32 mouse cellular contexts compared by ENCODE assay signal in genomic region chr17:34557411-34557810, GRCm38 (mm10). TPM values are rescaled to one million over a fixed set of nuclear protein-coding genes. Genes with fewer than 3 reads are reported as not detected.
A peak's percentile ranks its signal among the peaks of the same experiment; 100 is the strongest.
DNase-seq lines count a peak whose midpoint lies in the region; ATAC-seq and TF ChIP-seq lines count a peak whose summit lies in the region.
"Had no signal": no experiment of that assay in that cellular context is flagged by ENCODE, and none has a peak within 500 bp of the region (broad histone marks: within the 10 kb centered on the region; RNA-seq: fewer than 3 reads in every experiment).

No protein-coding gene starts in this region.

- H3K36me3 ChIP-seq in heart, adult 2 months (ENCODE audit: control insufficient read depth, insufficient read depth, low read length), result no peaks in the 10 kb centered on the region
- no peaks in the 10 kb centered on the region for H3K36me3 ChIP-seq in kidney, embryonic 15.5 days
- H3K36me3 ChIP-seq in macrophage (ENCODE audit: inconsistent target), result no peaks in the 10 kb centered on the region
- H3K36me3 ChIP-seq: forebrain, embryonic 10.5 days; G1E; heart, embryonic 10.5 days; hindbrain, embryonic 12.5 days; hindbrain, embryonic 15.5 days had no signal

- no peak for TF ChIP-seq EP300 in heart, adult 2 months (IDR thresholded peaks at IDR 0.05; ENCODE audit: insufficient read depth, low read depth, low read length)

- TF ChIP-seq CTCF in heart, adult 2 months (IDR thresholded peaks at IDR 0.05), result no peak

- 71% methylated on average over 11 of the region's 11 CpGs for WGBS in heart, adult 2 months
- 38% methylated on average over 11 of the region's 11 CpGs for WGBS in kidney, embryonic 15.5 days
- WGBS in macrophage (ENCODE audit: missing documents), result 90% methylated on average over 10 of the region's 11 CpGs

- peak; percentile 11 for DNase-seq in gastrocnemius, adult 18-20 months (ENCODE audit: low spot score)
- no peak for DNase-seq in gastrocnemius, postnatal 25 days
- no peak for DNase-seq in heart, adult 2 months
- DNase-seq in heart, postnatal 25 days (ENCODE audit: low spot score), result no peak
- no peak for DNase-seq in kidney, adult 18-20 months
- DNase-seq: adrenal gland, adult 8-10 months; adrenal gland, postnatal 25 days; B cell, adult 2 months; cerebellum, adult 18-20 months; cerebellum, adult 9-10 months; cerebellum, postnatal 14 days; gastrocnemius, postnatal 10 days; heart, adult 18-20 months; heart, postnatal 10 days had no signal

- H3K4me2 ChIP-seq in kidney, embryonic 15.5 days, result no peak overlapping the region
- H3K4me2 ChIP-seq: forebrain, embryonic 13.5 days; hindbrain, embryonic 12.5 days; hindbrain, embryonic 15.5 days had no signal

- TF ChIP-seq POLR2A in heart, adult 2 months (IDR thresholded peaks at IDR 0.05; ENCODE audit: insufficient read depth, low read depth, low read length), result no peak

- H3K4me3 ChIP-seq in heart, adult 2 months, result no peak overlapping the region
- H3K4me3 ChIP-seq in kidney, embryonic 15.5 days (replicated peaks), result no peak overlapping the region
- no peak overlapping the region for H3K4me3 ChIP-seq in macrophage (ENCODE audit: inconsistent target)
- H3K4me3 ChIP-seq: forebrain, embryonic 10.5 days; forebrain, embryonic 13.5 days; heart, embryonic 10.5 days; hindbrain, embryonic 12.5 days; hindbrain, embryonic 15.5 days had no signal

- no peaks in the 10 kb centered on the region for H3K79me2 ChIP-seq in heart, adult 2 months (replicated peaks; ENCODE audit: control insufficient read depth, insufficient read depth, low read length)
- no peaks in the 10 kb centered on the region for H3K79me2 ChIP-seq in macrophage (ENCODE audit: inconsistent target)

- ATAC-seq in kidney, embryonic 15.5 days (replicated peaks; ENCODE audit: low FRiP score), result no peak
- ATAC-seq: forebrain, embryonic 13.5 days; forebrain, embryonic 16.5 days; intestine, postnatal 0 days; Patski had no signal

- peak overlapping the region; percentile 20 for H3K27ac ChIP-seq in heart, adult 2 months
- H3K27ac ChIP-seq in kidney, embryonic 15.5 days, result peak overlapping the region; percentile 30; the same call in 1 of the 2 replicates
- H3K27ac ChIP-seq in macrophage, result peak overlapping the region; percentile 71
- H3K27ac ChIP-seq: forebrain, embryonic 10.5 days; forebrain, embryonic 13.5 days; heart, embryonic 10.5 days; hindbrain, embryonic 12.5 days; hindbrain, embryonic 15.5 days had no signal

- peaks cover 5% of the 10 kb centered on the region for H3K4me1 ChIP-seq in heart, adult 2 months (ENCODE audit: control insufficient read depth, insufficient read depth, low read length)
- peaks cover 4% of the 10 kb centered on the region; the same call in 1 of the 2 replicates for H3K4me1 ChIP-seq in kidney, embryonic 15.5 days
- H3K4me1 ChIP-seq: forebrain, embryonic 13.5 days; hindbrain, embryonic 15.5 days had no signal

- H3K9me3 ChIP-seq in kidney, embryonic 15.5 days (replicated peaks), result no peaks in the 10 kb centered on the region
- H3K9me3 ChIP-seq: forebrain, embryonic 10.5 days; forebrain, embryonic 13.5 days; G1E; heart, embryonic 10.5 days; hindbrain, embryonic 12.5 days; hindbrain, embryonic 15.5 days had no signal

- H3K27me3 ChIP-seq in heart, adult 2 months (ENCODE audit: control insufficient read depth, insufficient read depth, low read length), result no peaks in the 10 kb centered on the region
- H3K27me3 ChIP-seq in kidney, embryonic 15.5 days, result no peaks in the 10 kb centered on the region
- H3K27me3 ChIP-seq: CH12.LX; forebrain, embryonic 13.5 days; hindbrain, embryonic 12.5 days; hindbrain, embryonic 15.5 days had no signal

- intact Hi-C loops in heart, adult 2 months (cut with DNase I), result loop anchor here (5.0 kb wide), 2 partner anchors 60 to 120 kb away; partner anchors contain the start of gene Egfl8
- intact Hi-C loops in heart, postnatal 25 days (cut with DNase I), result loop anchor here (5.0 kb wide), 2 partner anchors 60 to 120 kb away; partner anchors contain the start of gene Egfl8

- H3K9ac ChIP-seq in heart, adult 2 months (ENCODE audit: low read depth, low read length), result no peak overlapping the region
- no peak overlapping the region for H3K9ac ChIP-seq in kidney, embryonic 15.5 days
- H3K9ac ChIP-seq: forebrain, embryonic 13.5 days; hindbrain, embryonic 12.5 days; hindbrain, embryonic 15.5 days had no signal

RNA-seq across cellular contexts. Expression of gene Notch4, which starts 6.7 kb away (rescaled TPM):
- total RNA-seq in gastrocnemius, adult 18-20 months (2021), result 1 to 10 TPM; 8.0 to 8.9 TPM
- total RNA-seq in gastrocnemius, postnatal 25 days (2021), result 10 to 100 TPM; 11.3 to 12.4 TPM
- total RNA-seq in heart, adult 2 months (2021), result 10 to 100 TPM; 30.4 to 32.3 TPM
- 21.4 and 24.8 TPM in 2 replicates for polyA plus RNA-seq in heart, adult 2 months (2012; rRNA removed)
- 10 to 100 TPM; 35.3 to 47.2 TPM for total RNA-seq in heart, postnatal 25 days (2021)
- 8.7 and 11.8 TPM in 2 replicates for polyA plus RNA-seq in kidney, embryonic 15.5 days (2015; fragmentation: Nextera tagmentation; extraction: Ambion mirVana)
- total RNA-seq in macrophage (2018; cell fraction: chromatin; rRNA removed), result 1 to 10 TPM in 1 of 26 experiments, under 1 TPM in 18, not detected in 7; 0.08 to 1.7 (median 0.17) TPM
- total RNA-seq in macrophage (2018; cell fraction: cytosol; rRNA removed), result under 1 TPM in 22 of 26 experiments, not detected in 4; under 0.01 to 0.28 (median 0.07) TPM
- total RNA-seq in macrophage (2018; cell fraction: nucleus; rRNA removed), result 1 to 10 TPM in 3 of 26 experiments, under 1 TPM in 20, not detected in 3; 0.06 to 1.5 (median 0.37) TPM
- 0.08 to 0.30 TPM (median 0.11 TPM) in 3 replicates for polyA plus RNA-seq in macrophage (2018)

RNA-seq across cellular contexts. Expression of gene Gpsm3, which starts 32.2 kb away (rescaled TPM):
- 1 to 10 TPM; 1.2 to 1.5 TPM for total RNA-seq in gastrocnemius, adult 18-20 months (2021)
- total RNA-seq in gastrocnemius, postnatal 25 days (2021), result 1 to 10 TPM; 2.3 to 2.6 TPM
- total RNA-seq in heart, adult 2 months (2021), result 1 to 10 TPM; 3.9 to 5.2 TPM
- 4.4 and 6.4 TPM in 2 replicates for polyA plus RNA-seq in heart, adult 2 months (2012; rRNA removed)
- 1 to 10 TPM; 4.1 to 4.2 TPM for total RNA-seq in heart, postnatal 25 days (2021)
- polyA plus RNA-seq in kidney, embryonic 15.5 days (2015; fragmentation: Nextera tagmentation; extraction: Ambion mirVana), result 20.8 and 22.6 TPM in 2 replicates
- 10 to 100 TPM in 22 of 26 experiments, 1 to 10 TPM in 4; 4.8 to 81.2 (median 28.1) TPM for total RNA-seq in macrophage (2018; cell fraction: chromatin; rRNA removed)
- 100 to 1,000 TPM; 107 to 228 (median 174) TPM for total RNA-seq in macrophage (2018; cell fraction: cytosol; rRNA removed)
- total RNA-seq in macrophage (2018; cell fraction: nucleus; rRNA removed), result 100 to 1,000 TPM in 5 of 26 experiments, 10 to 100 TPM in 21; 22.6 to 150 (median 71.5) TPM
- 124 to 167 TPM (median 152 TPM) in 3 replicates for polyA plus RNA-seq in macrophage (2018)

RNA-seq across cellular contexts. Expression of gene Pbx2, which starts 33.7 kb away (rescaled TPM):
- total RNA-seq in gastrocnemius, adult 18-20 months (2021), result 10 to 100 TPM; 12.0 to 12.2 TPM
- total RNA-seq in gastrocnemius, postnatal 25 days (2021), result 10 to 100 TPM; 12.1 to 13.6 TPM
- total RNA-seq in heart, adult 2 months (2021), result 10 to 100 TPM; 16.1 to 18.4 TPM
- polyA plus RNA-seq in heart, adult 2 months (2012; rRNA removed), result 22.1 and 28.3 TPM in 2 replicates
- total RNA-seq in heart, postnatal 25 days (2021), result 10 to 100 TPM; 17.6 to 17.8 TPM
- 14.9 and 16.7 TPM in 2 replicates for polyA plus RNA-seq in kidney, embryonic 15.5 days (2015; fragmentation: Nextera tagmentation; extraction: Ambion mirVana)
- 100 to 1,000 TPM in 3 of 26 experiments, 10 to 100 TPM in 23; 13.4 to 110 (median 51.5) TPM for total RNA-seq in macrophage (2018; cell fraction: chromatin; rRNA removed)
- 10 to 100 TPM; 23.9 to 61.8 (median 51.4) TPM for total RNA-seq in macrophage (2018; cell fraction: cytosol; rRNA removed)
- total RNA-seq in macrophage (2018; cell fraction: nucleus; rRNA removed), result 10 to 100 TPM; 18.6 to 84.5 (median 38.1) TPM
- polyA plus RNA-seq in macrophage (2018), result 44.7 to 64.2 TPM (median 45.7 TPM) in 3 replicates

RNA-seq across cellular contexts. Expression of gene Ager, which starts 40.3 kb away (rescaled TPM):
- total RNA-seq in gastrocnemius, adult 18-20 months (2021), result not detected
- under 1 TPM in 1 of 2 experiments, not detected in 1; 0.24 TPM for total RNA-seq in gastrocnemius, postnatal 25 days (2021)
- under 1 TPM; 0.14 to 0.18 TPM for total RNA-seq in heart, adult 2 months (2021)
- polyA plus RNA-seq in heart, adult 2 months (2012; rRNA removed), result 0.38 and 2.2 TPM in 2 replicates
- under 1 TPM in 1 of 2 experiments, not detected in 1; 0.56 TPM for total RNA-seq in heart, postnatal 25 days (2021)
- 6.5 and 7.5 TPM in 2 replicates for polyA plus RNA-seq in kidney, embryonic 15.5 days (2015; fragmentation: Nextera tagmentation; extraction: Ambion mirVana)
- 10 to 100 TPM in 5 of 26 experiments, 1 to 10 TPM in 20, under 1 TPM in 1; 0.71 to 15.6 (median 6.0) TPM for total RNA-seq in macrophage (2018; cell fraction: chromatin; rRNA removed)
- under 1 TPM in 14 of 26 experiments, not detected in 12; 0.11 to 0.44 (median 0.22) TPM for total RNA-seq in macrophage (2018; cell fraction: cytosol; rRNA removed)
- total RNA-seq in macrophage (2018; cell fraction: nucleus; rRNA removed), result 1 to 10 TPM in 22 of 26 experiments, under 1 TPM in 4; 0.72 to 9.9 (median 2.8) TPM
- polyA plus RNA-seq in macrophage (2018), result 0.22 to 0.38 TPM (median 0.27 TPM) in 3 replicates

RNA-seq across cellular contexts. Expression of gene Btnl6, which starts 40.3 kb away (rescaled TPM):
- not detected for total RNA-seq in gastrocnemius, adult 18-20 months (2021)
- total RNA-seq in gastrocnemius, postnatal 25 days (2021), result not detected
- total RNA-seq in heart, adult 2 months (2021), result not detected
- not detected in 2 replicates for polyA plus RNA-seq in heart, adult 2 months (2012; rRNA removed)
- total RNA-seq in heart, postnatal 25 days (2021), result not detected
- polyA plus RNA-seq in kidney, embryonic 15.5 days (2015; fragmentation: Nextera tagmentation; extraction: Ambion mirVana), result not detected in 2 replicates
- under 1 TPM in 1 of 26 experiments, not detected in 25; 0.67 TPM for total RNA-seq in macrophage (2018; cell fraction: chromatin; rRNA removed)
- under 1 TPM in 3 of 26 experiments, not detected in 23; 0.09 to 0.17 (median 0.10) TPM for total RNA-seq in macrophage (2018; cell fraction: cytosol; rRNA removed)
- under 1 TPM in 5 of 26 experiments, not detected in 21; 0.34 to 0.64 (median 0.45) TPM for total RNA-seq in macrophage (2018; cell fraction: nucleus; rRNA removed)
- 0.09 to 0.27 TPM in 2 of 3 replicates, not detected in the other for polyA plus RNA-seq in macrophage (2018)
- total RNA-seq: adrenal gland, adult 8-10 months; adrenal gland, postnatal 25 days; CH12.LX; gastrocnemius, postnatal 10 days; gastrocnemius, postnatal 4 days; heart, adult 18-20 months; heart, postnatal 10 days; hematopoietic stem cell, adult 5-6 weeks had no signal
- polyA plus RNA-seq: brain, embryonic 14.5 days; embryonic facial prominence, embryonic 11.5 days; embryonic facial prominence, embryonic 14.5 days; forebrain, embryonic 10.5 days; forebrain, embryonic 13.5 days; forebrain, embryonic 16.5 days; G1E; heart, embryonic 10.5 days; heart, embryonic 14.5 days; hindbrain, embryonic 12.5 days; hindbrain, embryonic 15.5 days; Patski had no signal

Comparison
In these comparisons a context has a peak if more than half of its experiments do, and no peak if none do; other contexts are left out.
1. H3K27ac ChIP-seq: peak in every context shown above with its lines; median percentile 71 in macrophage; 30 in kidney, embryonic 15.5 days; 20 in heart, adult 2 months.